Comparison of ENCODE assay signal across 10 mouse cellular contexts in the genomic region with DNA sequence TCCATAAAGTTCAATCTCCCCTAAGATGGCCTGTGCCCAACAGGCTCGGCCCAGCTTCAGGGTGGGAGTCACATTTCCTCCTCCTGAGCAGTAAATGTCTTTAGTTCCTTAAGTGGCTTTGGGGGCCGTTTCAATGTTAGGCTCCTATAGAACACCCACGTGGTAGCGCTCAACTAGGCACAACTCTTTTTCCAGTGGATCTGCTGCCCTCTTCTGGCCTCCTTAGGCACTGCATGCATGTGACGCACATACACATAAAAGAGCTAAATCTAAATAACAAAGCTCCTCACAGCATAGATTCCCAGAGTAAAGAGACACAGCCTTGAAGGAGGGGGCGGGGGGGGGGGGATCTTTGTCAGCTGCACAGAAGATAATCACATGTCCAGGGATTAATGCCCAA.
DNase-seq lines count a peak whose midpoint lies in the region; ATAC-seq and TF ChIP-seq lines count a peak whose summit lies in the region.
"Had no signal": no experiment of that assay in that cellular context is flagged by ENCODE, and none has a peak within 500 bp of the region (broad histone marks: within the 10 kb centered on the region; RNA-seq: fewer than 3 reads in every experiment).

No protein-coding gene starts in this region.

- H3K36me3 ChIP-seq in hindbrain, embryonic 11.5 days (ENCODE audit: control insufficient read depth, insufficient read depth, low read length) = no peaks in the 10 kb centered on the region
- H3K36me3 ChIP-seq in hindbrain, embryonic 14.5 days (replicated peaks; ENCODE audit: control insufficient read depth, insufficient read depth) = no peaks in the 10 kb centered on the region
- H3K36me3 ChIP-seq: heart, embryonic 12.5 days had no signal

- TF ChIP-seq POLR2A in embryonic fibroblast, embryonic 13.5 days (IDR thresholded peaks at IDR 0.05; ENCODE audit: low read depth, low read length) = no peak
- TF ChIP-seq POLR2A in lung, adult 2 months (IDR thresholded peaks at IDR 0.05; ENCODE audit: borderline replicate concordance, extremely low read depth, low read depth, low read length) = no peak

- no peaks in the 10 kb centered on the region for H3K9me3 ChIP-seq in hindbrain, embryonic 11.5 days (ENCODE audit: control insufficient read depth, low read length)
- no peaks in the 10 kb centered on the region for H3K9me3 ChIP-seq in hindbrain, embryonic 14.5 days (ENCODE audit: control insufficient read depth, low read length)

- TF ChIP-seq CTCF in embryonic fibroblast, embryonic 13.5 days (IDR thresholded peaks at IDR 0.05; ENCODE audit: borderline replicate concordance, insufficient read depth, low read length) = 0 out of 2 replicates have a peak, but pooled peaks have one; percentile 10
- no peak for TF ChIP-seq CTCF in lung, adult 2 months (IDR thresholded peaks at IDR 0.05; ENCODE audit: insufficient read depth, low read length)

- WGBS in hindbrain, embryonic 11.5 days = 63% methylated on average over 6 of the region's 6 CpGs
- WGBS in hindbrain, embryonic 14.5 days = 57% methylated on average over 6 of the region's 6 CpGs
- WGBS in lung, adult 2 months = 68% methylated on average over 6 of the region's 6 CpGs

- DNase-seq in hindbrain, embryonic 11.5 days (ENCODE audit: low spot score) = peak; percentile 62
- DNase-seq in hindbrain, embryonic 14.5 days (ENCODE audit: low spot score) = no peak
- peak; percentile 67 for DNase-seq in right cerebral cortex, postnatal 4 days
- DNase-seq in right cerebral cortex, postnatal 36 days (ENCODE audit: low spot score in 2 of 2) = no peak
- peak; percentile 15 for DNase-seq in testis, postnatal 14 days (ENCODE audit: low spot score)
- DNase-seq in kidney, adult 8-10 months = no peak
- no peak for DNase-seq in lung, adult 2 months

- no peak overlapping the region for H3K9ac ChIP-seq in hindbrain, embryonic 11.5 days (ENCODE audit: low read depth, low read length)
- H3K9ac ChIP-seq in hindbrain, embryonic 14.5 days = no peak overlapping the region
- H3K9ac ChIP-seq: heart, embryonic 12.5 days had no signal

- no peak overlapping the region for H3K27ac ChIP-seq in hindbrain, embryonic 11.5 days (ENCODE audit: low read depth, low read length)
- H3K27ac ChIP-seq in hindbrain, embryonic 14.5 days = no peak overlapping the region
- no peak overlapping the region for H3K27ac ChIP-seq in embryonic fibroblast, embryonic 13.5 days (ENCODE audit: insufficient read depth, low read length)

- no peak overlapping the region for H3K4me2 ChIP-seq in hindbrain, embryonic 11.5 days (replicated peaks; ENCODE audit: low read depth, low read length)
- no peak overlapping the region for H3K4me2 ChIP-seq in hindbrain, embryonic 14.5 days (replicated peaks)
- H3K4me2 ChIP-seq: heart, embryonic 12.5 days had no signal

- no peaks in the 10 kb centered on the region for H3K27me3 ChIP-seq in hindbrain, embryonic 11.5 days (ENCODE audit: control insufficient read depth, insufficient read depth, low read length)
- no peaks in the 10 kb centered on the region for H3K27me3 ChIP-seq in hindbrain, embryonic 14.5 days (ENCODE audit: control insufficient read depth, insufficient read depth, low read length)
- H3K27me3 ChIP-seq: heart, embryonic 12.5 days had no signal

- no peak overlapping the region for H3K4me3 ChIP-seq in hindbrain, embryonic 11.5 days (ENCODE audit: low read depth, low read length)
- no peak overlapping the region for H3K4me3 ChIP-seq in hindbrain, embryonic 14.5 days (replicated peaks; ENCODE audit: low read length)
- no peak overlapping the region for H3K4me3 ChIP-seq in embryonic fibroblast, embryonic 13.5 days (ENCODE audit: insufficient read depth, low read length)
- no peak overlapping the region for H3K4me3 ChIP-seq in lung, adult 2 months (replicated peaks; ENCODE audit: extremely low read depth, low read depth, low read length)
- H3K4me3 ChIP-seq: heart, embryonic 12.5 days; myocyte had no signal

- H3K4me1 ChIP-seq in hindbrain, embryonic 11.5 days (replicated peaks; ENCODE audit: control insufficient read depth, insufficient read depth, low read length) = no peaks in the 10 kb centered on the region
- no peaks in the 10 kb centered on the region for H3K4me1 ChIP-seq in hindbrain, embryonic 14.5 days (replicated peaks; ENCODE audit: control insufficient read depth, insufficient read depth, low read length)
- no peaks in the 10 kb centered on the region for H3K4me1 ChIP-seq in embryonic fibroblast, embryonic 13.5 days (ENCODE audit: control insufficient read depth, insufficient read depth, low read length)
- no peaks in the 10 kb centered on the region for H3K4me1 ChIP-seq in lung, adult 2 months (ENCODE audit: control insufficient read depth, insufficient read depth, low read length)
- H3K4me1 ChIP-seq: heart, embryonic 12.5 days had no signal

- no peak for ATAC-seq in hindbrain, embryonic 11.5 days (ENCODE audit: low FRiP score)
- no peak for ATAC-seq in hindbrain, embryonic 14.5 days (ENCODE audit: low FRiP score)

Comparison
In these comparisons a context has a peak if more than half of its experiments do, and no peak if none do; other contexts are left out.
1. DNase-seq: peak in hindbrain, embryonic 11.5 days (single experiment), right cerebral cortex, postnatal 4 days (single experiment) and testis, postnatal 14 days (single experiment); none in hindbrain, embryonic 14.5 days (single experiment), right cerebral cortex, postnatal 36 days (0 of 2), kidney, adult 8-10 months (0 of 2) and lung, adult 2 months (single experiment).